Mouse (Mus musculus) adrenal gland, adult 8-10 months (tissue): Measurements from ENCODE around the gene A430089I19Rik. TPM values are rescaled to one million over a fixed set of nuclear protein-coding genes. Genes with fewer than 3 reads are reported as not detected.
"Not testable (repeated sequence)": the region's sequence is repeated elsewhere in the genome, so short reads cannot be mapped to it uniquely, and the experiment has no call there.

Experiments used
- DNase-seq: peaks from one replicate; pipeline ENCODE4 v3.0.0; 2022
- total RNA-seq, 4 experiments: library from RNA; stranded (reverse); gene quantifications; 2 replicates each; pipeline ENCODE4 v1.2.4; 2022

Gene A430089I19Rik
- not detected for total RNA-seq

DNA sequence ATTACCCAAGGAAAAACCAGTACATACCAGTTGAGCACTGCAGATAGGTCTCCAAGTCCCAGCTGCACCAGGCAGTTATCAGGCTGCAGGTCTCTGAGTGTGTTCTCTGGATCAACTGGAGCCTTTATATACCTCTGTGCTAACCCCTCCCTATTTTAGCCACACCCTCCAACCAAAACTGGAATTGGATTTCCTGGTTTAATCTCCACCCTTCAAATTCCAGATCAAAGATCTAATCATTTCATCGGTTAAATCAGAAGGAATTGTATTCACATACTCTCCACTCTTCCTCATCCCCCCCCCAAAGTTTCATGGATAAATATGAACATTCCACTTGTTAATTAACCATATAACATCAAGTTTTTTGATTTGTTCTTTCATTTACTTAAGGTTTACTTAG lies at the start of gene A430089I19Rik:
TSS of gene A430089I19Rik (minus strand) at position 101 of the 400 bp plus-strand sequence.
- not testable (repeated sequence) for DNase-seq

DNA sequence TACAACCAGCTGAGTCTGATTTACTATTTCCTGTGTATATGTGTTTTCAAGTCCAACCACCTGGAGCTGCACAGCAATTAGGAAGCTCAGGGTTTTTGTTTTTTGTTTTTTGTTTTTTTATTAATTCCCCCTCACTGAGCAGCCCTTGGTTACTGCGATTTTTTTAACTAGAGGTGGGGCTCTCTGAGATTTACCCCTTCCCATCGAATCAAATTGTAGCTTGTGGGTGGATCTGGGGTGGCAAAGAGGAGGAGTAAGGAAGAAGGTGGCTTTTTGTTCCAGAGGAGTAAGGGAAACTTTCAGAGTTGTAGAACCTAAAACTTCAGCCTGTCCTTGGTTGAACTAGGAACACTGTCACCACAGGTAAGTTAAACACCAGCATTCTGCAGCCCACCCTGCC lies 32.9 kb upstream of the A430089I19Rik start, which contains the start of gene AA792892:
TSS of gene AA792892 (plus strand) at position 301 of the 400 bp plus-strand sequence.
- DNase-seq, result not testable (repeated sequence)

DNA sequence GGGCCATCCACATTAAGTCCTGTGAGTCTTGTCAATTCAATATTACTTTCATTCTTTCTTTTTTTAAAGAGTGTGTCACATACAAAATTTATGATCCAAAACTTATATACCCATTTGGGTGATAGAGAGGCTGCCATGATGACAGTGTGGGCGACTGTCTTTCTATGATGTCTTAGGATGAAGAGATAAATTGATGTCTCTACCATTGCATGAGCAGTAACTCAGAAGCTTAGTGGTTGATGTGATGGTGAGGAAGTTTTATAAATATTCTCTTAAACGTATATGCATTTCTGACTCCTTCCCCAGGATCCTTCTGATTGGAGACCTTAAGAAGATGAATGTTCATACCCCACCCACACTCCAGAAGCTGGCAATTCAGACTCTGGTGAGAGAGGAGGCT lies 7.5 kb upstream of the A430089I19Rik start, which contains the start of gene Gm6502:
TSS of gene Gm6502 (plus strand) at position 301 of the 400 bp plus-strand sequence.
- not testable (repeated sequence) for DNase-seq

Other genes with a start within 250 kb of the A430089I19Rik start
- not detected for gene BC061212, start 236.3 kb downstream of the A430089I19Rik start, total RNA-seq
- gene Gm6351, start 230.4 kb downstream of the A430089I19Rik start, total RNA-seq, result not detected
- not detected for gene Gm3106, start 88.8 kb downstream of the A430089I19Rik start, total RNA-seq
- gene Gm6502, start 7.6 kb upstream of the A430089I19Rik start, total RNA-seq, result not detected
- under 1 TPM in 1 of 4 experiments, not detected in 3; 0.12 TPM for gene AA792892, start 33.0 kb upstream of the A430089I19Rik start, total RNA-seq
- not detected for gene Gm7682, start 139.0 kb upstream of the A430089I19Rik start, total RNA-seq
- not detected for gene Gm3139, start 219.5 kb upstream of the A430089I19Rik start, total RNA-seq